Mouse (Mus musculus) cerebellum, adult 2 months (tissue): ENCODE measurements at regions not wholly inside any gene's neighbourhood (a gene's known extent, or its start where the extent isn't known, plus 50 kb on each side); places are given as distances from the start of the nearest gene placed in this dataset.

Experiments used
- CTCF ChIP-seq: fragments of 200-500 bp; IDR thresholded peaks from 2 replicates; pipeline ENCODE4 v1.5.1; 2011; ENCODE audit warnings: low read depth, mild to moderate bottlenecking, control low read depth, low read length, moderate library complexity, borderline replicate concordance; ENCODE audit not compliant: insufficient read depth
- POLR2A ChIP-seq: fragments of 200-500 bp; IDR thresholded peaks from 2 replicates; pipeline ENCODE4 v1.6.1; 2011; ENCODE audit warnings: low read length, control low read depth, borderline replicate concordance; ENCODE audit not compliant: insufficient read depth

- TF ChIP-seq CTCF, result no peak
- no peak for TF ChIP-seq POLR2A
Measured at GRCm38 (mm10) chr1:42252386-42252785, 443.2 kb upstream of the Pou3f3 start.
